Mouse (Mus musculus): ENCODE measurements around the gene Zfp874a.

DNA sequence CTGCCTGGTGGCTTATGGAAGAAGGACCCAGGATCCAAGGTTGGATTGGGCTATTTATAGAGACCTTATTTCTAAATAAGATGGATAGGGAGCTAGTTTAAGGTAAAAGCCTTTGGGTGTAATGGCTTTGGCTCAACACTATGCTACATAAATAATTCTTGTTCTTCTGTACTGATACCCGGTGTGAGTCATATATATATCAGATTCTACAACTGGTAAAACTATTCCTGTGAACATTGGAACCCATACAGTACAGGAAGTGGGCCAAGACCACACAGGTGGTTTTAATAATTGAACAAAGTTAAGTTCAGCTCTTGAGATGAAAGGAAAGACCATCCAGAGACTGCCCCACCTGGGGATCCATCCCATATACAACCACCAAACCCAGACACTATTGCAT lies 49.5 kb upstream of the Zfp874a start:
- TF ChIP-seq TAL1 (IDR thresholded peaks at IDR 0.05; ENCODE audit: low read length) (no peak), GATA1 (IDR thresholded peaks at IDR 0.05; ENCODE audit: low read length) (no peak)
